Mouse (Mus musculus): Measurements from ENCODE around the gene Snrnp35. TPM values are rescaled to one million over a fixed set of nuclear protein-coding genes. Genes with fewer than 3 reads are reported as not detected.
"Not testable (repeated sequence)": the region's sequence is repeated elsewhere in the genome, so short reads cannot be mapped to it uniquely, and the experiment has no call there.

Gene Snrnp35
- polyA plus RNA-seq, 1 experiment from 2014 or later: 33.1 TPM

DNA sequence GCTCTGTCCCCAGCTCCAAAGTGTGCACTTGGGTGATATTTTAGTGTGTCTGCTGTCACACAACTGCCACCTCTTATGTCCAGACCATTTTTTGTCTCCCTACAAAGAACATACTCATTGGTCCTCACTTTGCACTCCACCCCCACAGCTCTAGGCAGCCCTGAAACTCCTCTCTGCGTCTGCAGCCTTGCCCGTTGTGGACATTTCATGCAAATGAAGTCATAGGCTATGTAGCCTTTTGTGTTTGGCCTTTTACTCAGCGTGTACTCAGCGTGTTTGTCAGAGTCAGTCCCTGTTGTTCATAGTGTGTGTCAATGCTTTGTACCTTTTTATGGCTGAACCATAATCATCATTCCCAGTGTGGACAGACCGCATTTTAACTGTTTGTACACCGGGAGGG is 33.4 kb upstream of the Snrnp35 start:
- Histone ChIP-seq H3K9me3 (no peaks in the 10 kb centered on the region), H3K4me2 (no peak overlapping the region), H3K27me3 (no peaks in the 10 kb centered on the region), H3K4me1 (peaks cover 19% of the 10 kb centered on the region), H3K4me3 (replicated peaks) (no peak overlapping the region), H3K36me3 (replicated peaks) (peaks cover 74% of the 10 kb centered on the region), H3K9ac (peak overlapping the region; percentile 17), H3K27ac (no peak overlapping the region)
- WGBS: 70% methylated on average over 6 of the region's 6 CpGs
- no peak for ATAC-seq (ENCODE audit: low FRiP score)

DNA sequence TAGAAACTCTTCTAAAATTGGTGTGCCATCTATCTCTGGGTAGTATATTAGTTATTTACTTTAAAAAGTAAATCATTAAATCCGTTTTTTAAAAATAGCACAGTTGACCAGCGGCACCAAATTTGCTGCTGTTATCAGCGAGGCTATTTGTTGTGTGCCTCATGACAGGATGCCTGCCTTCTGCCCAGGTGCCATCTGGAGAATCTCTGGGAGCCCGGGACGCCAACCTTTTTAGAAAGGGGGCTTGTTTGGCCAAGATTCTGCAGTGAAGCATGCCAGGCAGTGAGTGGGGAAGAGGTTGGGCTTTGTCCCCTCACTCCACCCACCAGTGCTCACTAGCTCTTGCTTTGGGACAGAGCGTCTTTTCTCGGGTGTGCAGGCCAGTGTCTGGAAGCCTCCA is 32.9 kb upstream of the Snrnp35 start:
- Histone ChIP-seq H3K9me3 (no peaks in the 10 kb centered on the region), H3K27me3 (no peaks in the 10 kb centered on the region), H3K4me1 (peaks cover 14% of the 10 kb centered on the region), H3K36me3 (replicated peaks) (peaks cover 79% of the 10 kb centered on the region), H3K9ac (no peak overlapping the region), H3K4me3 (replicated peaks) (no peak overlapping the region), H3K4me2 (no peak overlapping the region), H3K27ac (no peak overlapping the region)
- ATAC-seq (ENCODE audit: low FRiP score): no peak
- WGBS: 94% methylated on average over 7 of the region's 7 CpGs

DNA sequence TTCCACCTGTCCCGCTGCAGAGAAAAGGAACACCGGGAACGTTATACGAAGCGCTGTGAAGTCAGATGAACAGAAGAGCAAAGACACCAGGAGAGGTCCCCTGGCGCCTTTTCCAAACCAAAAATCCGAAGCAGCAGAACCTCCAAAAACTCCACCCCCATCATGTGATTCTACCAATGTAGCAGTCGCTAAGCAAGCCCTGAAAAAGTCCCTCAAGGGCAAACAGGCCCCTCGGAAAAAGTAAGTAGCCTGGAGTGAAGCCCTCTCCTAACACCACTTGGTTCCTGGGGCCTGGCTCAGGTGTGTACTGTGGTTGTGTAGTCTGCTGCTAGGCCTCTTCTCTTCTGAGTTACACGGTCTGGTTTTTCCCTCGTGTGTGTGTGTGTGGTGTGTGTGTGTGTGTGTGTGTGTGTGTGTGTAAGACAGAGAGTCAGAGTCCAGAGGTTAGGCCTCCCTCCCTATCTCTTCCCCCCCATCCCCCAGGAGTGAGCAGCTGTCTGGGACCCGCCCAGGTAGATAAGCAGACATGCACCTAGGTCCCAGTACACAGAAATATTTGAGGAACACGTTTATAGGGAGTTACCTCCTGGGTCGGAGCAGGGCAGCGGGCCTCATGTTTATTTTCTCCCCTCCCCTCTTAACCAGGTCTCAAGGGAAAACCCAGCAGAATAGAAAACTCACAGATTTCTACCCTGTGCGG is 32.1 kb upstream of the Snrnp35 start:
- H3K27ac ChIP-seq: no peak overlapping the region
- H3K9ac ChIP-seq: no peak overlapping the region
- no peaks in the 10 kb centered on the region for H3K27me3 ChIP-seq
- ATAC-seq (ENCODE audit: low FRiP score): no peak
- H3K4me2 ChIP-seq: no peak overlapping the region
- peaks cover 86% of the 10 kb centered on the region for H3K36me3 ChIP-seq (replicated peaks)
- peaks cover 14% of the 10 kb centered on the region for H3K4me1 ChIP-seq
- WGBS: 90% methylated on average over 16 of the region's 16 CpGs
- H3K4me3 ChIP-seq (replicated peaks): no peak overlapping the region
- no peaks in the 10 kb centered on the region for H3K9me3 ChIP-seq

DNA sequence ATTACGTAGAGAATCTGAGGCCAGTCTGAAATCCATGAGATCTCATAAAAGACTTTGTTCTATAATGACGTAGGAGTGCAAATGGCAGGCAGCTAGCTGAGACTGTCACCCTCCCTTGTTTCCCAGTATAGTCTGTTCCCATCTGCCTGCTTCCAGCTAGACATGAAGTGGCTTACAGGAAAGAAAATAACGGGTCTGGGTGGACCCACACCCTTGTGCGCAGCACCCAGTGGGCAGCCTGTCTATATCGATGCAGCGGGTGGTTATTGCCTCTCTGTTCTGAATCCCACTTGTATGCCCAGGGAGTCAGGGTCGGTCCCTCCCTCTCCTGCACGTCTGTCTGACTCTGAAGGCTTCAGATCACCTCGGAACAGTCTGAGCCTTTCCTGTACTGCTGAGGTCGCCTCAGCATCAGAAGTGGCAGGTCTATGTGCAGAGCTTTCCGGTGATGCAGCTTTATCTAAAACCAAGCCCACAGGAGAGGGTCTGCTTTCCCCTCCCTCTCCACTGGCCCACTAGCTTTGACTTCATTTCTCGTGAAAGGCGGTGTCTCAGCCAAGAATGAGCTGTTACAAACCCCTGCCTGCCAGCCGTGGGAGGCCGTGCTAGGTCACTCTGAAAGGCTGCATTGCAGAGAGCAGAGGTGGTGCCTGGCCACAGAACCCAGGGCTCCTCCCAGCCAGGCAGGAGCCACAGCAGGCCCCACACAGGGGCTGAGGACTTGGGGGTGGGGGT is 30.3 kb upstream of the Snrnp35 start:
- Histone ChIP-seq H3K4me3 (replicated peaks) (no peak overlapping the region), H3K4me2 (no peak overlapping the region), H3K27ac (peak overlapping the region; percentile 36; the same call in 1 of the 2 replicates), H3K4me1 (no peaks in the 10 kb centered on the region), H3K9ac (no peak overlapping the region), H3K9me3 (no peaks in the 10 kb centered on the region), H3K36me3 (replicated peaks) (peaks cover 96% of the 10 kb centered on the region), H3K27me3 (no peaks in the 10 kb centered on the region)
- WGBS: 86% methylated on average over 15 of the region's 15 CpGs
- no peak for ATAC-seq (ENCODE audit: low FRiP score)

DNA sequence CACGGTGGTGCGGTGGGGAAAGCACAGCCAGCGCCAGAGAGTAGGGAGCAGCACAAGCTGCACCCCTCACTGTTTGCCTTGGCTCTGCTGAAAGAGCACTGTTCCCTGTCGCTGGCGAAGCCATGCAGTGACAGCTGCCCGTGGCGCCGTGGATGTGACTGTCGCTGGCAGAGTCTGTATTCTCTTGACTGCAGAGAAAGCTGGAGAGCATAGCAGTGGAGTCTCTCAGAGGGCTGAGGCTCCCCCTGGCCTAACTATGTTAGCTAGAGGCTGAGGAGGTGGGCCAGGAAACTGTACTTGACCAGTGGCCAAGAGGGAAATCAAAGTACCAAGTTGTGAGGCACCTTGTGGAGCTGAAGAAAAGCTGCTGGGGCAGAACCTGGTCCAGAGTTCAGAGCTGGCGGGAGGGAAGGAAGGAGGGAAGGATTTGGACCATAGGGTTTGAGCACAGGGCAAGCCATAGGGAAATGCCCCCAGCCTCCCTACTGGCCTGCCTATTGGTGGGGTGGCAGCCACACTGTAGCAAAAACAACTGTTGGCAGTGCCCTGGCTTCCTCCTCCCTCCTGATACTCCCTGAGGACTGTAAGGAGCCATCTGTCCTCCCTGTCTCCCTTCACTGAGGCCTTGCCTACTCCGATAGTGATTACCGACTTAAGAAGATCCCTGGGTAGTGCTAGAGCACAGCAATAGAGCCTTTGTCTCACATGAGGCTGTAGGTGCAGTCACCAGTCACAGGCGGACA is 29.4 kb upstream of the Snrnp35 start:
- ATAC-seq (ENCODE audit: low FRiP score): no peak
- no peaks in the 10 kb centered on the region for H3K9me3 ChIP-seq
- no peak overlapping the region for H3K4me2 ChIP-seq
- H3K4me1 ChIP-seq: no peaks in the 10 kb centered on the region
- no peaks in the 10 kb centered on the region for H3K27me3 ChIP-seq
- WGBS: 88% methylated on average over 13 of the region's 13 CpGs
- H3K9ac ChIP-seq: no peak overlapping the region
- no peak overlapping the region for H3K4me3 ChIP-seq (replicated peaks)
- H3K36me3 ChIP-seq (replicated peaks): peaks cover 96% of the 10 kb centered on the region
- 0 out of 2 replicates have a peak overlapping the region, but pooled peaks have one; percentile 36 for H3K27ac ChIP-seq

DNA sequence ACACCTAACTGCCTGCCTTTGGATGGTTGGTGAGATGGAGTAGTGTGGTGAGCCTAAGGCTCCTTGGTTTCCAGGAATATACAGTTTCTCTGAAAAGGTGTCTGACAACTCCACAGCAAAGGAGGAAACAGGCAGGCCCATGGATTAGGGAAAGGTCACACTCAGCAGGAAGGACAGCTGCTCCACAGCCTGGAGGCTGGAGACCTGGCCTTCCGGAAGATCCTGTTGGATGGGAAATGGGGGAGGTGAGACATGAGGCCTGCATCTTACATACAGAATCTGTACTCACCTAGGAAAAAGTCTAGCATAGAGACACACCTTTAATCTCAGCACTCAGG is 28.9 kb upstream of the Snrnp35 start:
- Histone ChIP-seq H3K27ac (0 out of 2 replicates have a peak overlapping the region, but pooled peaks have one; percentile 25), H3K36me3 (replicated peaks) (peaks cover 96% of the 10 kb centered on the region), H3K27me3 (no peaks in the 10 kb centered on the region), H3K9ac (no peak overlapping the region), H3K9me3 (no peaks in the 10 kb centered on the region), H3K4me3 (replicated peaks) (no peak overlapping the region), H3K4me2 (no peak overlapping the region), H3K4me1 (no peaks in the 10 kb centered on the region)
- no peak for ATAC-seq (ENCODE audit: low FRiP score)
- WGBS: 95% methylated on average over 1 of the region's 1 CpGs

DNA sequence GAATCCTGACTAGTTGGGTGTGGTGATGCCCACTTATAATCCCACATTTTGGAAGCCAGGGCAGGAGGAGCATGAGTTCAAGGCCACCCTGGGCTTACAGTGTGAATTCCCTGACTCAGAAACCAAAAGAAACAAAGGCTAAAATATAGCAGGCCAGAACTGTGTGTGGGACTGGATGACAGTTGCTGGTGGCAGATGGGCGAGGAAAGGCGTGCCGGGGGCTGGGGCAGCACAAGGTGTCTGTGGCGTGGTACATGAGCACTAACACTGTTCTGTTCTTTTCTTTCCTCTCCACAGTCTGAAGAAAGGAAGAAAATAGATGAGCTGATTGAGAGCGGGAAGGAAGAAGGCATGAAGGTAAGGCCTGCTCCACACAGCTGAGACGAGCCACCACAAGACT is 26.2 kb upstream of the Snrnp35 start:
- H3K4me2 ChIP-seq: no peak overlapping the region
- H3K9me3 ChIP-seq: no peaks in the 10 kb centered on the region
- no peaks in the 10 kb centered on the region for H3K27me3 ChIP-seq
- 96% methylated on average over 6 of the region's 6 CpGs for WGBS
- no peak overlapping the region for H3K27ac ChIP-seq
- H3K4me3 ChIP-seq (replicated peaks): no peak overlapping the region
- no peak overlapping the region for H3K9ac ChIP-seq
- no peak for ATAC-seq (ENCODE audit: low FRiP score)
- peaks cover 93% of the 10 kb centered on the region for H3K36me3 ChIP-seq (replicated peaks)
- no peaks in the 10 kb centered on the region for H3K4me1 ChIP-seq

DNA sequence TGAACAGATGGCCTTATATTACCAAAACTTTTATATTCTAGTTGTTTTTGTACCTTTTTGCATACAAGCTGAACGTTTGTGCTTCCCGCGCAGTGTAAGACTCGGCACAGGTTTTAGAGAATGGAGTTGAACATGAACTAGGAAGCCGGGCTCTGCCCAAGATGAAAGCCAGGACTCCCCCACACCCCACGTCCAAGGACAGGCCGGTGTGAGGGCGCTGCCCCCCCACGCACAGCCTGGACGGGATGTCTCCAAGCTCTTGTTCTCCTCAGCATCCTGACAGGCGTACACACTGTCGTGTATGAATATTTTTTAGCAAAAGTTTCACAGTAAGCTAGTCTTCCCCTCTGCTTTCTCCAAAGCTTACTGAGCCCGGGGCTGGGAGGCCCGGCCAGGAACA is 22.0 kb upstream of the Snrnp35 start:
- peaks cover 76% of the 10 kb centered on the region for H3K36me3 ChIP-seq (replicated peaks)
- H3K9me3 ChIP-seq; H3K4me1 ChIP-seq; ATAC-seq (ENCODE audit: low FRiP score); H3K27me3 ChIP-seq; H3K27ac ChIP-seq; H3K4me2 ChIP-seq; H3K9ac ChIP-seq; H3K4me3 ChIP-seq (replicated peaks): not testable (repeated sequence)
- 93% methylated on average over 14 of the region's 14 CpGs for WGBS

DNA sequence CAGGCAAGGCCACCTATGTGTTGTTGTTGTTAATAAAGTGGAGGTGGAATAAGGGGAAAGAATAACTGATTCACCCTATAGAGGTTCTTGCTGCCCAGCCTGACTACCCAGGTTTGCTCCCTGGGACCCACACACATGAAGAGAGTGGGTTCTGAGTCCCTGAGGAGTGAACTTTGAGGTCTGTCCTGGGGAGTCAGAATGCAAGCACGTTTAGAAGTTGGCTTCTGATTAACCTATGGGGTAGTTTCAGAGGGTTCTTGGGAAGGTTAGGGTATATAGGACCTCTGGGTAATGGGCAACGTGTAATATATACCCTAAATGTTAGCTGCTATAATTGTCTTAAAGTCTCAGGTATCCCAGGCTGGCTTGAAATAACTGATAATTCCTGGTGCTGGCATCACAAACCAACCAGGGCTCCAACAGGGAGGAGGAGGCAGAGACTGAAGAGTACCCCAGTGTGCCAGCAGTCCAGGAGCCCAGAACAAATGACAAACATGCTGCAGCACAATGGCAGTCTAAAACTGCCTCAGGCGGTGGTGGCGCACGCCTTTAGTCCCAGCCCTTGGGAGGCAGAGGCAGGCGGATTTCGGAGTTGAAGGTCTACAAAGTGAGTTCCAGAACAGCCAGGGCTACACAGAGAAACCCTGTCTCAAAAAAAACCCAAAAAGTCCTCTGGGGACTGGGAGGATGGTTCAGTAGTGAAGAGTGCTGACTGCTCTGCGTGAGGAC is 20.5 kb upstream of the Snrnp35 start:
- Histone ChIP-seq H3K9ac (no peak overlapping the region), H3K27ac (no peak overlapping the region), H3K4me1 (no peaks in the 10 kb centered on the region), H3K36me3 (replicated peaks) (peaks cover 69% of the 10 kb centered on the region), H3K9me3 (no peaks in the 10 kb centered on the region), H3K4me2 (no peak overlapping the region), H3K4me3 (replicated peaks) (no peak overlapping the region), H3K27me3 (no peaks in the 10 kb centered on the region)
- 90% methylated on average over 8 of the region's 8 CpGs for WGBS
- no peak for ATAC-seq (ENCODE audit: low FRiP score)

DNA sequence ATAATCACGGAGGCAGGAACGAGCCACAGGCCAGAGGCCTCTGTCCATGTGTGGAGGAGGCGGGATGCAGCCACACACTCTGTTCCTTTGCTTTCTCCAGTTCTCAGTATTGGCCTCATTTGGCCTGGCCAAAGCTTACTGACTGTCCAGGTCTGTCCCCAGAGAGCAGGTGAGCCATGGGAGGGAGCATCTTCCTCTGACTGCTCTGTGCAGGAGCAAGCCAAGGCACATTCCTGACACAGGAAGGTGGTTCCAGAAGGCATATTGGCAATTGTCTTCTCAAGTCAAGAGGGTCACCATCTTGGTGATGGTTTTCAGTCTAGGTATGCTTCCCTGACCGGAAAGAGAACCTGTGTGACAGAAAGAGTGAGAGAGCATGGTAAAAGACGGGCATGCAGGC is 19.5 kb upstream of the Snrnp35 start:
- H3K9ac ChIP-seq: no peak overlapping the region
- H3K9me3 ChIP-seq: no peaks in the 10 kb centered on the region
- no peaks in the 10 kb centered on the region for H3K27me3 ChIP-seq
- no peak overlapping the region for H3K4me3 ChIP-seq (replicated peaks)
- H3K4me2 ChIP-seq: no peak overlapping the region
- ATAC-seq (ENCODE audit: low FRiP score): no peak
- 91% methylated on average over 5 of the region's 5 CpGs for WGBS
- peaks cover 65% of the 10 kb centered on the region for H3K36me3 ChIP-seq (replicated peaks)
- H3K4me1 ChIP-seq: no peaks in the 10 kb centered on the region
- no peak overlapping the region for H3K27ac ChIP-seq

DNA sequence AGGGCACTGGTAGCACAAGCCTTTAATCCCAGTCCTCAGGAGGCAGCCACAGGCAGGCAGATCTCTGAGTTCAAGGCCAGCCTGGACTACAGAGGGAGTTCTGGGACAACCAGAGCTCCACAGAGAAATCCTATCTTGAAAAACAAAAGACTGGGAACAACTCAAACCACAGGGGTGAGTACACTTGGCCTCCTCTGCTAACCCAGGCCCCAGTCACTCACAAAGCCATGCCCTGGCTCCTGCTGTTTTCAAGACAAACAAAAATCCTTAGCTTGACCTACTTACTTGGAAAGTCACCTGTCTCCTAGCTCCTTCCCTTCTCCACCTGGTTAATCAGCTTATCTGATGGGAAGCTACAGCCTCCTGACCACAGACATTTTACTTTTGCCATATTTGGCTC is 18.0 kb upstream of the Snrnp35 start:
- H3K27me3 ChIP-seq: no peaks in the 10 kb centered on the region
- H3K9ac ChIP-seq: no peak overlapping the region
- H3K27ac ChIP-seq: no peak overlapping the region
- no peak for ATAC-seq (ENCODE audit: low FRiP score)
- no peak overlapping the region for H3K4me2 ChIP-seq
- H3K4me1 ChIP-seq: no peaks in the 10 kb centered on the region
- no peak overlapping the region for H3K4me3 ChIP-seq (replicated peaks)
- no peaks in the 10 kb centered on the region for H3K9me3 ChIP-seq
- H3K36me3 ChIP-seq (replicated peaks): peaks cover 60% of the 10 kb centered on the region

DNA sequence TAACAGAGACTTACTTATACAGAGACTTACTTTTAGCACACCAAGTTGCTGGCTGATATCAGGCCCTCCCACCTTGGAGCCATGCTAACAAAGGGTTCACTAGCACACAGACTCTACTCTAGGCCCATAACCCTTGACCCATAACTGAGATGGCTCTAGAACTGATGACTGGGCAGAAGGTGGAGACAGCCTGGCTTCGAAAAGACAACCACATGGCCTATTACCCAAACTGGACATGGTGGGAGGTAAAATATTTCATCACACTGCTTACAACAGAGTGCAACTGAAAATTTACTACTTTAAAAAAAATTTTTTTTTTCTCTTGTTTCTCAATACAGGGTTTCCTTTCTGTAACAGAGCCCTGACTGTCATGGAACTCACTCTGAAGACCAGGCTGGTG is 15.2 kb upstream of the Snrnp35 start:
- Histone ChIP-seq H3K4me3 (replicated peaks) (no peak overlapping the region), H3K9me3 (no peaks in the 10 kb centered on the region), H3K9ac (no peak overlapping the region), H3K36me3 (replicated peaks) (peaks cover 34% of the 10 kb centered on the region), H3K4me1 (no peaks in the 10 kb centered on the region), H3K4me2 (no peak overlapping the region), H3K27me3 (no peaks in the 10 kb centered on the region), H3K27ac (no peak overlapping the region)
- no peak for ATAC-seq (ENCODE audit: low FRiP score)
- WGBS: 98% methylated on average over 1 of the region's 1 CpGs
